Mouse (Mus musculus) embryonic fibroblast, embryonic 13.5 days (primary cell): ENCODE measurements at regions not wholly inside any gene's neighbourhood (a gene's known extent, or its start where the extent isn't known, plus 50 kb on each side); places are given as distances from the start of the nearest gene placed in this dataset.

ENCODE experiments used
- CTCF ChIP-seq: IDR thresholded peaks from 2 replicates; pipeline ENCODE4 v1.5.1; 2011; ENCODE audit warnings: mild to moderate bottlenecking, control low read depth, low read length, moderate library complexity, borderline replicate concordance; ENCODE audit not compliant: insufficient read depth
- POLR2A ChIP-seq: IDR thresholded peaks from 2 replicates; pipeline ENCODE4 v1.6.1; 2011; ENCODE audit warnings: low read depth, mild to moderate bottlenecking, control low read depth, low read length, moderate library complexity

DNA sequence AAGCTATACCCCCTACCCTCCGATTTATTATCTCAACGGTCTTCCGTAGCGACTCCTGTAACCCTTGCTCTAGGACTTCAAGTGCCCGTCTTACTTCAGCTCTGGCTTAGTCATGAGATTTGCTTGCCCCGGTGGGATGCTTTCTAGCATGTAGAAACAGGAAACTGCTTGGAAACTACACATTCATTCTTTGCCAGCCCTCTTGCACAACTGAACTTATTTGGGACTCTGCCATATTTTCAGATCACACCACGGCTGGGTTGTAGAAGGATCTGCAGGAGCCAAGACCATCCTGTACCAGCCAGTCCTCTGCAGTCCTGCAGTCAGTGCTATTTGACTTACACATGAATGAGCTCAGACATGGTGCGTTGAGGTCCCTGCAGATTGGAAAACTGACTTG lies 110.9 kb upstream of the Habp2 start:
- TF ChIP-seq CTCF (no peak), POLR2A (no peak)
